Mouse (Mus musculus): ENCODE measurements at regions not wholly inside any gene's neighbourhood (a gene's known extent, or its start where the extent isn't known, plus 50 kb on each side); places are given as distances from the start of the nearest gene placed in this dataset.
A peak's percentile ranks its signal among the peaks of the same experiment; 100 is the strongest.
"Not testable (repeated sequence)": the region's sequence is repeated elsewhere in the genome, so short reads cannot be mapped to it uniquely, and the experiment has no call there.

- intact Hi-C loops (cut with DNase I), result no loop called here
- DNase-seq (ENCODE audit: extremely low spot score in 1 of 2, low spot score in 2 of 2), result no peak
Observed at GRCm38 (mm10) chr1:35115521-35115920, 265.7 kb downstream of the Plekhb2 start.

GRCm38 (mm10) chr1:35137907-35138306, 288.1 kb downstream of the Plekhb2 start:
- DNase-seq (ENCODE audit: extremely low spot score in 1 of 2, low spot score in 2 of 2), result peak in 1 of 2 experiments; percentile 16
- intact Hi-C loops (cut with DNase I), result no loop called here

- intact Hi-C loops (cut with DNase I), result no loop called here
- no peak for DNase-seq (ENCODE audit: extremely low spot score in 1 of 2, low spot score in 2 of 2)
Observed at GRCm38 (mm10) chr1:35149036-35149435, 299.3 kb downstream of the Plekhb2 start.

- intact Hi-C loops (cut with DNase I), result no loop called here
- DNase-seq (ENCODE audit: extremely low spot score in 1 of 2, low spot score in 2 of 2), result peak in 1 of 2 experiments; percentile 48
Observed at GRCm38 (mm10) chr1:35162506-35162905, 312.7 kb downstream of the Plekhb2 start.

- DNase-seq (ENCODE audit: extremely low spot score in 1 of 2, low spot score in 2 of 2), result no peak
- intact Hi-C loops (cut with DNase I), result no loop called here
Observed at GRCm38 (mm10) chr1:35200656-35201055, 350.9 kb downstream of the Plekhb2 start.

GRCm38 (mm10) chr1:35201083-35201879, 351.5 kb downstream of the Plekhb2 start:
- intact Hi-C loops (cut with DNase I), result no loop called here
- DNase-seq (ENCODE audit: extremely low spot score in 1 of 2, low spot score in 2 of 2), result no peak

GRCm38 (mm10) chr1:35201880-35202220, 352.1 kb downstream of the Plekhb2 start:
- intact Hi-C loops (cut with DNase I), result no loop called here
- no peak for DNase-seq (ENCODE audit: extremely low spot score in 1 of 2, low spot score in 2 of 2)

GRCm38 (mm10) chr1:35202551-35202950, 352.8 kb downstream of the Plekhb2 start:
- DNase-seq (ENCODE audit: extremely low spot score in 1 of 2, low spot score in 2 of 2), result peak; percentile 34 to 55
- intact Hi-C loops (cut with DNase I), result no loop called here

- intact Hi-C loops (cut with DNase I), result no loop called here
- DNase-seq (ENCODE audit: extremely low spot score in 1 of 2, low spot score in 2 of 2), result no peak
Observed at GRCm38 (mm10) chr1:35206834-35207529, 357.2 kb downstream of the Plekhb2 start.

GRCm38 (mm10) chr1:35212111-35212891, 362.5 kb downstream of the Plekhb2 start:
- intact Hi-C loops (cut with DNase I), result no loop called here
- DNase-seq (ENCODE audit: extremely low spot score in 1 of 2, low spot score in 2 of 2), result no peak

- intact Hi-C loops (cut with DNase I), result no loop called here
- no peak for DNase-seq (ENCODE audit: extremely low spot score in 1 of 2, low spot score in 2 of 2)
Observed at GRCm38 (mm10) chr1:35213875-35214274, 364.1 kb downstream of the Plekhb2 start.

- DNase-seq (ENCODE audit: extremely low spot score in 1 of 2, low spot score in 2 of 2), result no peak
- intact Hi-C loops (cut with DNase I), result no loop called here
Observed at GRCm38 (mm10) chr1:35216411-35216810, 366.6 kb downstream of the Plekhb2 start.

- DNase-seq (ENCODE audit: extremely low spot score in 1 of 2, low spot score in 2 of 2); intact Hi-C loops (cut with DNase I): not testable (repeated sequence)
Observed at GRCm38 (mm10) chr1:35220215-35220614, 370.4 kb downstream of the Plekhb2 start.

GRCm38 (mm10) chr1:35220751-35221150, 371.0 kb downstream of the Plekhb2 start:
- intact Hi-C loops (cut with DNase I), result no loop called here
- no peak for DNase-seq (ENCODE audit: extremely low spot score in 1 of 2, low spot score in 2 of 2)

GRCm38 (mm10) chr1:35232592-35232991, 382.8 kb downstream of the Plekhb2 start:
- DNase-seq (ENCODE audit: extremely low spot score in 1 of 2, low spot score in 2 of 2), result no peak
- intact Hi-C loops (cut with DNase I), result no loop called here

GRCm38 (mm10) chr1:35238139-35238538, 388.4 kb downstream of the Plekhb2 start:
- intact Hi-C loops (cut with DNase I), result no loop called here
- DNase-seq (ENCODE audit: extremely low spot score in 1 of 2, low spot score in 2 of 2), result no peak

- intact Hi-C loops (cut with DNase I), result no loop called here
- DNase-seq (ENCODE audit: extremely low spot score in 1 of 2, low spot score in 2 of 2), result no peak
Observed at GRCm38 (mm10) chr1:35242849-35243248, 393.1 kb downstream of the Plekhb2 start.

- intact Hi-C loops (cut with DNase I), result no loop called here
Observed at GRCm38 (mm10) chr1:35243339-35243738, 393.6 kb downstream of the Plekhb2 start.

GRCm38 (mm10) chr1:35265125-35265524, 415.3 kb downstream of the Plekhb2 start:
- intact Hi-C loops (cut with DNase I), result no loop called here
- no peak for DNase-seq (ENCODE audit: extremely low spot score in 1 of 2, low spot score in 2 of 2)

More at GRCm38 (mm10) chr1:35243339-35243738, 393.6 kb downstream of the Plekhb2 start:
- DNase-seq (ENCODE audit: extremely low spot score in 1 of 2, low spot score in 2 of 2), result no peak

- intact Hi-C loops (cut with DNase I), result no loop called here
- no peak for DNase-seq (ENCODE audit: extremely low spot score in 1 of 2, low spot score in 2 of 2)
Observed at GRCm38 (mm10) chr1:35266626-35267025, 416.9 kb downstream of the Plekhb2 start.
